Mouse (Mus musculus) kidney, adult 2 months (tissue): ENCODE results near the gene Gm13276.
"Not testable (repeated sequence)": the region's sequence is repeated elsewhere in the genome, so short reads cannot be mapped to it uniquely, and the experiment has no call there.

Experiments used
- CTCF ChIP-seq: fragments of 200-500 bp; conservative IDR thresholded peaks from 2 replicates; pipeline ENCODE4 v1.5.1; 2011; ENCODE audit warnings: low read depth, mild to moderate bottlenecking, control low read depth, low read length, moderate library complexity, mixed read lengths; ENCODE audit not compliant: insufficient read depth, insufficient read length
- POLR2A ChIP-seq: fragments of 200-500 bp; IDR thresholded peaks from one replicate; pipeline ENCODE4 v1.6.1; 2011; ENCODE audit warnings: low read depth, low read length, control low read depth

DNA sequence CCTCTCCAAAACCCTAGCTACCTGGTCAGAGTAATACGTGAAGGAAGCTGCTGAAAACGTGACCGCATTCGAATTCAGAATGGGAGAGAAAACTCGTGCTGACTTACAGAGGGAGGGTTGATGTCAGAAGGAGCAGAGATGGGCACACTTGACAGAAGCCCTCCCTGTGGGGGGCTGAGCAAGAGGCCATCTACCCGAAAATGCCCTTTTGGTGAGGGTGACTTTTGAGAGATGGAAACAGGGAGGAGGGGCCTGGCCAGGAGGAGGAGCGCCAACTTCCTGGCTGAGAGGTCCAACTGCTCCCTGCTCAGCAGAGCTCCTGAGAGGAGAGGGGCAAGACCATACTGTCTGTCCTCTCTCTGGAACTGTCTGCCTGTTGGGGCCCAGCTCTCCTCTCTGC is 3.7 kb upstream of the Gm13276 start, which contains the start of gene Ifnz:
- TF ChIP-seq POLR2A, CTCF: not testable (repeated sequence)
